Mouse (Mus musculus) lung, postnatal 14 days (tissue): ENCODE results near the gene Zdhhc1.

Experiments used
- DNase-seq: peaks from one replicate; pipeline ENCODE4 v3.0.0; 2021

Zdhhc1 gene

GRCm38 (mm10) chr8:105475742-105476141 is 21.0 kb downstream of the Zdhhc1 start:
- no peak for DNase-seq

- no peak for DNase-seq
These were observed 21.4 kb downstream of the Zdhhc1 start for GRCm38 (mm10) chr8:105475254-105475653.

DNA sequence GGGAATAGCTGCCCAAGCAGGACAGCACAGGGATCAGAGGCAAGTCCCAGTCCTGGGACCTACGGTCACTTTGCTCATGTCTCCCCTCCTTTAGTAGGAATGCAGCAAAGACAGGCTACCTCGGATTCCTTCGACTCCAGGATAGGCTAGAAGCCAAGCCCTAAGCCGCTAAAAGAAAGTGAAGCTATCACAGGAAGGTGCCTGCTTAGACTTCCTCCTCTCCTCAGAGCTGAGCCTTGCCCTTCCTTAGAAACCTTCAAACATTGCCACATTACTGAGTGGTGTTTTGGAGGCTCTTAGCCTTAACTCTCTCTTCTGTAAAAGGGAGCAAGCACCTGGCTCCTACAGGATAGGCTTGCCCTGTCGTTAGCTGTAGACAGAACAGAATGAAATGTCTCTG is 22.0 kb downstream of the Zdhhc1 start:
- DNase-seq = no peak

- DNase-seq = peak; percentile 72
These were observed 22.7 kb downstream of the Zdhhc1 start for GRCm38 (mm10) chr8:105473816-105474606.

GRCm38 (mm10) chr8:105472983-105473382 is 23.7 kb downstream of the Zdhhc1 start:
- DNase-seq = no peak

DNA sequence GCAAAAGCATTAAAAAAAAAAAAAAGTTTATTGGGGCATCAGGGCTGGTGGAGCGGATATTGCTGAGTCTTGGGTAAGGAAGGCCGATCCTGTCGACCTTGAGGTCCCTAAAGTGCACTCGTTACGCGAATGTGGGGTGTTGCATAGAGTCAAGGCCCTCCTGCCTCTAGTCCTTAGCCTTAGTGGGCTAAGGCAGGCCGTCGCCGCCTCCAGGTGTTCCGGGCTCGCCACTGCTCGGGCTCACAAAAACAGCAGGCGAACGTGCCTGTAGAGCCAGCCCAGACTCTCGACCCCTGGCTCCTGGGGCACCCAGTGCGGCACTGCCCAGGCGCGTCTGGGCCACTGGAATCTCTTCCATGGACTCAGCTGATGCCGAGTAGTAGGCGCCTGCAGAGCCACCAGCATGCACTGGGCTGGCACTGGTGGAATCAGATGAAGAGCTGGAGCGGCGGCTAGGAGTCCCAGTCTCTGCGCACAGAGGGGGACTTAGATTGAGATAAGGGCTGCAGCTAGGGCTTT is 24.2 kb downstream of the Zdhhc1 start:
- no peak for DNase-seq

- DNase-seq = peak; percentile 96
These were observed 25.2 kb downstream of the Zdhhc1 start, which contains the start of gene Tppp3 for GRCm38 (mm10) chr8:105471314-105472015. TSS of gene Tppp3 (minus strand) at chr8:105471526.

GRCm38 (mm10) chr8:105470681-105471313 is 25.9 kb downstream of the Zdhhc1 start:
- no peak for DNase-seq

- no peak for DNase-seq
These were observed 26.4 kb downstream of the Zdhhc1 start for GRCm38 (mm10) chr8:105470262-105470661.

GRCm38 (mm10) chr8:105469816-105470215 is 26.9 kb downstream of the Zdhhc1 start:
- DNase-seq = no peak

GRCm38 (mm10) chr8:105469041-105469695 is 27.5 kb downstream of the Zdhhc1 start:
- DNase-seq = peak; percentile 63

DNA sequence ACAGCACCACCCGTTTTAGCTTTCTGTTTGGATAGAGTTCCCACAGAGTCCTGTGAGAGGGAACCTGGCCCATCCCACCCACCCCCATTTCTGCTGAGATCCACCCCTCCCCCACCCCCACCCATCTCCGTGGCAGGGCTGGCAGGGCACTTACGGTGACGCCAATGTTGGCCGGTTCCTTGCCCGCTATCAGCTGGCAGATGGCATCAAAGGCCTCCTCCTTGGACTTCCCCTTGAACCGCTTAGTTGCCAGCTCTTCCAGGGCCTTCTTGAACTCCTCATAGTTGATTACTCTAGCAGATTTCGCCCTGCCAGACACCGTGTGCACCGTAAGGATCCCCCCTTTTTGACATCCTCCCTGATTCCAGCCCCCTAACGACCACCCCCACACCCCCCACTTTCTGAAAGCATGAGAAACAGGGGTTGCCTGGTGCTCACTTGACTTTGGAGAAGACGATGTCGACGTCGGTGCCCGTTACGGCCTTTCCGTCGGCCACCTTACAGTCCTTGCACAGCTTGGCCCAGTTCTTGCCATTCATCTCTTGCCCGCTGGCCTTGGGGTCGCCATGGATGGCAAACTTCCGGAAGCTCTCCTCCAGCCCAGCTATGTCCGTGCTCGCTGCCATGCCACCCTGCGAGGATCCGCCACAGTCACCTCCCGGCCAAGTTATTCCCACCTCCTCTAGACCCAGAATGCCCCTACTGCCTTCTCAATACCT is 28.5 kb downstream of the Zdhhc1 start:
- DNase-seq = no peak

- DNase-seq = no peak
These were observed 29.2 kb downstream of the Zdhhc1 start for GRCm38 (mm10) chr8:105467396-105467985.

GRCm38 (mm10) chr8:105466700-105467291 is 29.9 kb downstream of the Zdhhc1 start:
- peak; percentile 60 for DNase-seq

- DNase-seq = no peak
These were observed 30.5 kb downstream of the Zdhhc1 start for GRCm38 (mm10) chr8:105466246-105466645.

- DNase-seq = peak; percentile 54
These were observed 32.1 kb downstream of the Zdhhc1 start for GRCm38 (mm10) chr8:105464595-105464994.

- DNase-seq = peak; percentile 58
These were observed 35.5 kb downstream of the Zdhhc1 start for GRCm38 (mm10) chr8:105461085-105461803.

DNA sequence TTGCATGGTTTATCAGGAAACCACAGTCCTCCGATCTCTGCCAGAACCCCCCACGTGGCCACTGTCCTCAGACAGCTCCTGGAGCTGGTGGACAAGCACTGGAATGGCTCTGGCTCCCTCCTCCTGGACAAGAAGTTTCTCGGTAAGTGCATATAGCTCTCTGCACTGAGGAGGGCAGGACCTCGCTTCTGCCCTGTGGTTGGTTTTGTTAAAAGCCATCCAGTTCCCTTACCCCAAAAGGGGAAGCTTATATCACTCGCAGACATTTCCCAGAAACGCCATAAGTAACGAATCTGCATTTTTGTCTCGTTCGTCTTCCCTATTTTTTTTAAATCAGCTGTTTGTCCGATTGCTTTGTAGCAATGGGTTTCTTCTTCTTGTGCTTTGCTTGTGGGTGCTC is 41.5 kb downstream of the Zdhhc1 start:
- DNase-seq = no peak

DNA sequence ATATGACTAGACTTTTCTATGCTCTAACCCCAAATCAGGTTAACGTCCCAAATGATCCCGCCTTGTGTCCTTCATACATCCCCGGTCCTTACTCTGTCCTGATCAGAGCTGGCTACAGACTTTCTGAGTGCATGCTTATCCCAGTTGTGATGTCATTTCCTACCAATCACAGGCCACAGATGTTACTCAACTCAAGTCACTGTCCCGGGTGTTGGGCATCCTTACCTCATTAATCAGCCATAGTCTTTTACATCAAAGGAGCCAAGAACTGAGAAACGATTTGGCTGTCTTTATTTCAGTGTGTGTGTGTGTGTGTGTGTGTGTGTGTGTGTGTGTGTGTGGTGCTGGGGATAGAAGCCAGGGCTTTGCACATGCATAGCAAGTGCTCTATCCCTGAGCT is 42.6 kb downstream of the Zdhhc1 start:
- peak; percentile 42 for DNase-seq

DNA sequence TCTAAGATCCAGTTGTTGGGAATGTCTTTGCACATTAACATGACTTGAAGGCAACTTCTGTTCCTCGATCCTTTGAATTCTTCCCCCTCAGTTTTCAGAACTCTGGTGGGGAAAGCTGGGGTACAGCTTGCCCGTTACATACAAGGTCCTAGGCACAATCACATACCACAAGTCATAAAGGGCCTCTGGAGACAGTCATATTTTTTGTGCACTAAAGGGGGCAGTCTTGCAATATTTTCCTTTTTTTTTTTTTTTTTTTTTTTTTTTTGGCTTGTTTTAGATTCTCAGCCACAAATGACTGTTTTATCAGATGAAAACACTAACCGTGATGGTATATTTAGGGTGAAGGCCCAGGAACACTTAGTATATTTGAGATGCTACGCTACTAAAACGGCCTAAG is 43.4 kb downstream of the Zdhhc1 start:
- DNase-seq = no peak
